Mouse (Mus musculus): ENCODE data around the gene Capn15.

DNA sequence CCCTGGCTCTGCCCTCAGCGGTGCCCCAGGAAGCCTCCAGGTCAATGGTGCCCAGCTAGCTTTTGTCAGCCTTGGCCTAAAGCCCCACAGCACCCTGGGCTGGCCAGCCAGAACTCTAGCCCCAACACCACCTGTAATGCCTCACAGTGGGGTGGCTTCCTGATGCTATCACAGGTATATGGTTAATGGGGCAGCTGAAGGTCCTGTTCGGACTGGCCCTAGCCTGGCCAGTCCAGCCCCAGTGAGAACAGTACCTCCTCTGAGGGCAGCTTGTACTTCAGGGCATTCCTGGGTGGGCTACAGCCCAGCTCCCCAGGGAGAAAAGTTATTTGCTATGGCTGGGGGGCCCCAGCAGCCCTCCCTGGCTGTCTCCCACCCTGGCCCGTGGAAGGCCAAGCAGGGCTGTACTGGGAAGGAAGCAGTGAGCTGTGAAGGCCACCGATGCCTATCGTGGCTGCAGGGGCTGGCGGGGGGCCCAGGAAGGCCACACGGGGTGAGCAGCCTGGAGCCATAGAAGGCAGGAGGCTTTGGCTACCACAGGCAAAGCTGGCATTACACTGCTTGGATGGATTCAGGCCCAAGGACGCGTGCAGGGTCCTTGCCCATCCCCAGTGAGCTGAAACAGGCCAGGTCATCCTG, 40.0 kb downstream of the Capn15 start:
- TF ChIP-seq CTCF (IDR thresholded peaks at IDR 0.05 in 2 of 3, conservative IDR thresholded peaks at IDR 0.05 in 1 of 3; ENCODE audit: control insufficient read depth in 1 of 3, insufficient read depth in 1 of 3, low read depth in 2 of 3, low read length in 3 of 3, poor library complexity in 1 of 3, severe bottlenecking in 1 of 3) (no peak), ZC3H11A (IDR thresholded peaks at IDR 0.05; ENCODE audit: low read depth, low read length) (no peak), CHD2 (IDR thresholded peaks at IDR 0.05; ENCODE audit: low read length) (no peak), MEF2A (IDR thresholded peaks at IDR 0.05; ENCODE audit: extremely low read depth, insufficient replicate concordance, low read depth, low read length, poor library complexity, severe bottlenecking) (no peak), NELFE (IDR thresholded peaks at IDR 0.05; ENCODE audit: low read depth, low read length) (no peak), POLR2A (IDR thresholded peaks at IDR 0.05; ENCODE audit: control insufficient read depth in 1 of 2, insufficient read depth in 1 of 2, low read depth in 1 of 2, low read length in 2 of 2, poor library complexity in 1 of 2) (no peak), MAX (IDR thresholded peaks at IDR 0.05; ENCODE audit: low read length) (no peak), GATA1 (IDR thresholded peaks at IDR 0.05; ENCODE audit: low read depth, low read length) (no peak)

All from MEL (cell line).